Mouse (Mus musculus) liver, embryonic 15.5 days (tissue): ENCODE results near the gene Senp6. TPM values are rescaled to one million over a fixed set of nuclear protein-coding genes. Genes with fewer than 3 reads are reported as not detected.

Experiments
- ATAC-seq: fragments of 200-750 bp; cut with Nextera tagmentation; 2 replicates; pipeline ENCODE4 v1.8.0; 2017; ENCODE audit warnings: moderate number of reproducible peaks, mild to moderate bottlenecking, moderate library complexity; ENCODE audit not compliant: insufficient read depth
- H3K27ac ChIP-seq: fragments of 300-500 bp; sonication (generic); replicated peaks from 2 replicates; pipeline ENCODE4 v1.5.1; 2015; ENCODE audit warnings: mild to moderate bottlenecking, inconsistent platforms
- H3K27me3 ChIP-seq: fragments of 300-500 bp; sonication (generic); 2 replicates; pipeline ENCODE4 v1.6.1; 2015; ENCODE audit warnings: mild to moderate bottlenecking, inconsistent platforms
- H3K36me3 ChIP-seq: fragments of 300-500 bp; sonication (generic); replicated peaks from 2 replicates; pipeline ENCODE4 v1.6.1; 2015; ENCODE audit warnings: moderate library complexity, mild to moderate bottlenecking, inconsistent platforms
- H3K4me1 ChIP-seq: fragments of 300-500 bp; sonication (generic); replicated peaks from 2 replicates; pipeline ENCODE4 v1.6.1; 2015; ENCODE audit warnings: inconsistent platforms
- H3K4me2 ChIP-seq: fragments of 300-500 bp; sonication (generic); 2 replicates; pipeline ENCODE4 v1.6.1; 2015; ENCODE audit warnings: moderate library complexity, mild to moderate bottlenecking, inconsistent platforms
- H3K4me3 ChIP-seq: fragments of 300-500 bp; sonication (generic); replicated peaks from 2 replicates; pipeline ENCODE4 v1.5.1; 2015; ENCODE audit warnings: mild to moderate bottlenecking, inconsistent platforms
- H3K9ac ChIP-seq: fragments of 300-500 bp; sonication (generic); 2 replicates; pipeline ENCODE4 v1.6.1; 2015; ENCODE audit warnings: moderate library complexity, mild to moderate bottlenecking, inconsistent platforms
- H3K9me3 ChIP-seq: fragments of 300-500 bp; sonication (generic); replicated peaks from 2 replicates; pipeline ENCODE4 v1.6.1; 2016; ENCODE audit warnings: inconsistent platforms
- WGBS: fragments of 180-500 bp; shearing (Covaris S2); methylation state at CpG from one replicate; pipeline ENCODE4 v1.1.7; 2015; ENCODE audit warnings: mixed read lengths; ENCODE audit not compliant: insufficient replicate concordance; 5-methylcytosine and 5-hydroxymethylcytosine counted together
- polyA plus RNA-seq: library from polyadenylated mRNA; unstranded; fragments of >200 nt; fragmentation: Nextera tagmentation; extraction: Ambion mirVana; gene quantifications from 2 replicates; pipeline ENCODE4 v1.2.1, GENCODE M21; 2015

Senp6 gene
- polyA plus RNA-seq, 1 experiment from 2014 or later = 13.0 TPM

GRCm38 (mm10) chr9:80173629-80174028, 106.9 kb downstream of the Senp6 start:
- H3K9me3 ChIP-seq = no peaks in the 10 kb centered on the region
- no peaks in the 10 kb centered on the region for H3K36me3 ChIP-seq
- H3K27ac ChIP-seq = no peak overlapping the region
- H3K4me2 ChIP-seq = no peak overlapping the region
- H3K4me3 ChIP-seq = no peak overlapping the region
- H3K9ac ChIP-seq = no peak overlapping the region
- no peak for ATAC-seq
- H3K4me1 ChIP-seq = 0 out of 2 replicates have a peak, but pooled peaks cover 5% of the 10 kb centered on the region
- 67% methylated on average over 9 of the region's 9 CpGs for WGBS
- no peaks in the 10 kb centered on the region for H3K27me3 ChIP-seq

GRCm38 (mm10) chr9:80176696-80177478, 110.2 kb downstream of the Senp6 start:
- Histone ChIP-seq H3K27me3 (no peaks in the 10 kb centered on the region), H3K4me3 (no peak overlapping the region), H3K27ac (no peak overlapping the region), H3K9ac (no peak overlapping the region), H3K9me3 (no peaks in the 10 kb centered on the region), H3K36me3 (no peaks in the 10 kb centered on the region), H3K4me1 (0 out of 2 replicates have a peak, but pooled peaks cover 5% of the 10 kb centered on the region), H3K4me2 (no peak overlapping the region)
- 57% methylated on average over 13 of the region's 13 CpGs for WGBS
- ATAC-seq = no peak

- Histone ChIP-seq H3K4me1 (0 out of 2 replicates have a peak, but pooled peaks cover 5% of the 10 kb centered on the region), H3K4me3 (no peak overlapping the region), H3K9ac (no peak overlapping the region), H3K27ac (no peak overlapping the region), H3K9me3 (no peaks in the 10 kb centered on the region), H3K4me2 (no peak overlapping the region), H3K36me3 (no peaks in the 10 kb centered on the region), H3K27me3 (no peaks in the 10 kb centered on the region)
- 61% methylated on average over 2 of the region's 2 CpGs for WGBS
- ATAC-seq = no peak
These were observed 112.0 kb downstream of the Senp6 start for GRCm38 (mm10) chr9:80178670-80179069.

GRCm38 (mm10) chr9:80179688-80180087, 113.0 kb downstream of the Senp6 start:
- Histone ChIP-seq H3K9me3 (no peaks in the 10 kb centered on the region), H3K4me1 (0 out of 2 replicates have a peak, but pooled peaks cover 5% of the 10 kb centered on the region), H3K27ac (no peak overlapping the region), H3K9ac (no peak overlapping the region), H3K27me3 (no peaks in the 10 kb centered on the region), H3K4me3 (no peak overlapping the region), H3K36me3 (no peaks in the 10 kb centered on the region), H3K4me2 (no peak overlapping the region)
- no peak for ATAC-seq
- WGBS = 51% methylated on average over 4 of the region's 4 CpGs

GRCm38 (mm10) chr9:80180771-80181170, 114.1 kb downstream of the Senp6 start:
- no peak overlapping the region for H3K4me2 ChIP-seq
- H3K4me1 ChIP-seq = 0 out of 2 replicates have a peak, but pooled peaks cover 5% of the 10 kb centered on the region
- H3K4me3 ChIP-seq = no peak overlapping the region
- H3K27ac ChIP-seq = no peak overlapping the region
- no peak overlapping the region for H3K9ac ChIP-seq
- no peaks in the 10 kb centered on the region for H3K9me3 ChIP-seq
- no peak for ATAC-seq
- WGBS = 56% methylated on average over 5 of the region's 5 CpGs
- no peaks in the 10 kb centered on the region for H3K36me3 ChIP-seq
- no peaks in the 10 kb centered on the region for H3K27me3 ChIP-seq

GRCm38 (mm10) chr9:80181692-80182091, 115.0 kb downstream of the Senp6 start:
- H3K4me2 ChIP-seq = no peak overlapping the region
- no peaks in the 10 kb centered on the region for H3K27me3 ChIP-seq
- H3K4me3 ChIP-seq = no peak overlapping the region
- no peaks in the 10 kb centered on the region for H3K9me3 ChIP-seq
- no peak for ATAC-seq
- WGBS = 62% methylated on average over 1 of the region's 1 CpGs
- no peaks in the 10 kb centered on the region for H3K36me3 ChIP-seq
- no peak overlapping the region for H3K9ac ChIP-seq
- 0 out of 2 replicates have a peak, but pooled peaks cover 5% of the 10 kb centered on the region for H3K4me1 ChIP-seq
- no peak overlapping the region for H3K27ac ChIP-seq

- H3K4me1 ChIP-seq = no peaks in the 10 kb centered on the region
- no peak overlapping the region for H3K4me3 ChIP-seq
- ATAC-seq = no peak
- H3K27ac ChIP-seq = no peak overlapping the region
- no peaks in the 10 kb centered on the region for H3K36me3 ChIP-seq
- no peaks in the 10 kb centered on the region for H3K9me3 ChIP-seq
- no peaks in the 10 kb centered on the region for H3K27me3 ChIP-seq
- H3K9ac ChIP-seq = no peak overlapping the region
- WGBS = 71% methylated on average over 5 of the region's 5 CpGs
- H3K4me2 ChIP-seq = no peak overlapping the region
These were observed 117.4 kb downstream of the Senp6 start for GRCm38 (mm10) chr9:80184138-80184537.

- no peak for ATAC-seq
- H3K9ac ChIP-seq = no peak overlapping the region
- H3K4me1 ChIP-seq = no peaks in the 10 kb centered on the region
- H3K4me2 ChIP-seq = no peak overlapping the region
- H3K27ac ChIP-seq = no peak overlapping the region
- no peaks in the 10 kb centered on the region for H3K36me3 ChIP-seq
- WGBS = 49% methylated on average over 3 of the region's 3 CpGs
- no peaks in the 10 kb centered on the region for H3K27me3 ChIP-seq
- H3K4me3 ChIP-seq = no peak overlapping the region
- H3K9me3 ChIP-seq = no peaks in the 10 kb centered on the region
These were observed 119.0 kb downstream of the Senp6 start for GRCm38 (mm10) chr9:80185737-80186136.

GRCm38 (mm10) chr9:80186693-80187092, 120.0 kb downstream of the Senp6 start:
- H3K27ac ChIP-seq = no peak overlapping the region
- H3K36me3 ChIP-seq = no peaks in the 10 kb centered on the region
- H3K4me1 ChIP-seq = no peaks in the 10 kb centered on the region
- 80% methylated on average over 8 of the region's 8 CpGs for WGBS
- no peaks in the 10 kb centered on the region for H3K9me3 ChIP-seq
- no peak overlapping the region for H3K9ac ChIP-seq
- no peak for ATAC-seq
- no peaks in the 10 kb centered on the region for H3K27me3 ChIP-seq
- H3K4me3 ChIP-seq = no peak overlapping the region
- H3K4me2 ChIP-seq = no peak overlapping the region

GRCm38 (mm10) chr9:80188324-80188893, 121.7 kb downstream of the Senp6 start:
- H3K27ac ChIP-seq = no peak overlapping the region
- 45% methylated on average over 5 of the region's 5 CpGs for WGBS
- no peak for ATAC-seq
- H3K27me3 ChIP-seq = no peaks in the 10 kb centered on the region
- H3K4me2 ChIP-seq = no peak overlapping the region
- no peaks in the 10 kb centered on the region for H3K36me3 ChIP-seq
- H3K9me3 ChIP-seq = no peaks in the 10 kb centered on the region
- H3K4me1 ChIP-seq = no peaks in the 10 kb centered on the region
- H3K4me3 ChIP-seq = no peak overlapping the region
- no peak overlapping the region for H3K9ac ChIP-seq

GRCm38 (mm10) chr9:80191240-80191639, 124.5 kb downstream of the Senp6 start:
- H3K36me3 ChIP-seq = no peaks in the 10 kb centered on the region
- H3K4me2 ChIP-seq = no peak overlapping the region
- WGBS = 70% methylated on average over 6 of the region's 6 CpGs
- no peak overlapping the region for H3K27ac ChIP-seq
- no peak overlapping the region for H3K9ac ChIP-seq
- no peak overlapping the region for H3K4me3 ChIP-seq
- no peaks in the 10 kb centered on the region for H3K27me3 ChIP-seq
- no peaks in the 10 kb centered on the region for H3K4me1 ChIP-seq
- no peaks in the 10 kb centered on the region for H3K9me3 ChIP-seq
- no peak for ATAC-seq
